Mouse (Mus musculus) lung, postnatal 36 days (tissue): ENCODE results near the gene Zc4h2.

Experiments
- DNase-seq: peaks from one replicate; pipeline ENCODE4 v3.0.0; 2022; ENCODE audit warnings: mixed read lengths

The Zc4h2 gene

DNA sequence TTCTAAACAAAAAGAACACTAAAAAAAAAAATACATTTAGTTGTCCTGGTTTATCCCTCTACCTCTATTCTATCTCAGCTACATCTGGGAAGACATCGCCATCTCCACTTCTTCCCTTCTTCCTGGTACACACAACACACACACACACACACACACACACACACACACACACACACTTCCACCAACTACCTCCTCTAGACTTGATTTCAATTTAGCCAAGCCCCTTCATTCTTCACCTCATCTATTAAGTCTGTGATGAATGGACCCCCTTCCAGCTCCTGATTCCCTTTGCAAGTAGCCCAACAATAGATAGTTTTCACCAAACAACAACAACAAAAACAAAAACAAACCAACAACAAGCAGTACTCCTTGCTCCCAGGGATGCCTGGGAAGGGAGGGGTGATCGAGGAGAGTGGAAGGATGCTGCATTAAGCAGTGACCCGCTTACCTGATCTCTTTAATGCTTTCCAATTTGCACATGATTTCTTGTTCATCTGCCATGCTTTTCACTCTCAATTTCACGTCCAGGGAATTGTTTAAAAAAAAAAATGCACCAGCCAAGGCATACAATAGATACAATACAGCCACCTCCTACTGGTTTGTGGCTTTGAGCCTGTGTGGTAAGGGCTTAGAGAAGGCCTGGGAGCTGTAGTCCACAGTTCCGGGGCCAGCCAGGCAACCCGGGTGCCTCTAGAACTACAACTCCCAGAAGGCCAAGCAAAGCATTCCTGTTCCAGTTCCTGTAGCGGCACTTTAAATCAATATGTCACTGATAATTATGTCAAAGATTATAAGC is at the start of gene Zc4h2:
Zc4h2 (minus strand) TSS at position 706 of the 796 bp plus-strand sequence.
- peak; percentile 92 for DNase-seq

DNA sequence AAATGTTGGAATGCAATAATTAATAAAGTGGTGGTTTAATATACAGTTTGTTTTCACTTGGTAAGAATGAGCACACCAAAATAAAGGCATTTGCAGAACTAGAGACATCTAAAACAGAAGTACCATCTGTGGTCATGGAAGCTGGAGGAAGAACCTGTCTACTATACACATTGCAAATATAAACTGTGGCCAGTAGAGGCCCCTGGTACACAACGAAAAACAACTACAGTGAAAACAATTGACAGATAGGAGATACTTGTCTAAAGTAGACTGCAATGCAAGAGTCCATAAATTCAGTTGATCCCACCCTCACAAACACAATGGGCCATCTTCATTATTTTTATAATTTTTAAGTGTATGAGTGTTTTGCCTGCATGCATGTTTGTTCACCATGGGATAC is 28.8 kb upstream of the Zc4h2 start:
- peak; percentile 6 for DNase-seq

DNA sequence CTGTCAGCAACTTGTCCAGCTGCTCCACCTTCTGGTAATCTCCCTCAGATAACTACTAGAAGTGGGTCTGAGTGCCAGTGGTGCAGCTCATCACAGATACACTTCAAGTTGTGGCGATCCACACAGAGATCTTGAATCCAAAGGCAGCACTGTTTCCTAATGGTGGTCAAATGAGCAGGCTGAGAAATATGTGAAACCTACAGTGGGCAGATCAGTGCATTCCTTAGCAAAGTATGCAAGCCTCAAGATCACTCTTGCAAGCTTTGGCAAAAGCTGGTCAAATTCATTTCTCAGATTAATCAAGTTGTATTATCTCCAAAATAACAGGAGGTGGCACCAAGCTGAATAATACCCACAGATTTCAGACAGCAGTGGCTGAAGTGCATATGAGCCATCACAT is 23.9 kb upstream of the Zc4h2 start:
- no peak for DNase-seq

DNA sequence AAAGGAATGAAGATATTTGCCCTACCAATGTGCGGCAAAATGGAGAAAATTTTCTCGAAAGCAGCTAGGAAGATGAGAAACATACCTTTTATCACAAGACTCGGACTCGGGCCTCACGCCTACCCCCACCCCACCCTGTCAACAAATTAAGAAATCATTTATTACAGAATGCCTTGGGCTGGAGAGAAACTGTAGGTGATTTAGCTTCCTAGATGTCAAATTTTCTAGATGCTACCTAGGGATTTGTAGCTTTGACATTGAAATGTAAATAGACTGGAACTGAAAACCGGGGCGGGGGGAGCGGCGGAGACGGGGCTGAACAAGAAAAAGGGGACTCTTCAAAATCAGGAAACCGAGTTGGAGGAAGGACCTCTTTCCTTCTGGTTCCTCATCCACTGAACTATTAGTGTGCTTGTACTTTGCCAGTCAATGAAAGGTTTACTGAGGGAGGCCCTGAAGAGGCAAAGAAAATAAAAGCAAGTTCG is 333 bp upstream of the Zc4h2 start:
- DNase-seq, result no peak

DNA sequence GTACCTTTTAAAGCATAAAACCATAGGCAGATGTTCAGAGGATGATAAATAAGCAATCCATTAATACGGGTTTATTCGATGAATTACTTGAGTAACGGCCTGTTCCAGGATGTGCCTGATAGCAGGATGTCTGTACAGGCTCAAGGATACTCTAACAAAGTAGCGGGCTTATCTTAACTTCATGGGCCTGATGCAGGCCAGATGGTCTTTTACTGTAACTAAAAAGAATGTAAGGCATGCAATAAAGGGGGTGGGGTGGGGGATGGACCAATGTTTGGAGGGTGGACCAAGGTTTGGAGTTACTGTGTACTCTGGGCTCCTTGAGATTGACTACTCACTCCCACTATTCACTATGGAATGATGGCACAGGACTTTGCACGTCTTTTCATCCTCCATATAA is 57.7 kb downstream of the Zc4h2 start:
- no peak for DNase-seq
